Mouse (Mus musculus) C2C12 (cell line): ENCODE data around the gene Msi2.

Experiments
- CEBPB ChIP-seq: IDR thresholded peaks from one replicate; pipeline ENCODE4 v1.6.1; 2011; ENCODE audit warnings: low read depth, mild to moderate bottlenecking, control low read depth, moderate library complexity
- CTCF ChIP-seq: IDR thresholded peaks from one replicate; pipeline ENCODE4 v1.5.1; 2011; ENCODE audit not compliant: control insufficient read depth, insufficient read depth, insufficient read length
- MAX ChIP-seq: IDR thresholded peaks from one replicate; pipeline ENCODE4 v1.6.1; 2011; ENCODE audit warnings: mild to moderate bottlenecking, control low read depth
- MYOG ChIP-seq: IDR thresholded peaks from one replicate; pipeline ENCODE4 v1.6.1; 2011; ENCODE audit not compliant: control insufficient read depth, insufficient read length; ENCODE audit errors: extremely low read depth
- USF1 ChIP-seq: IDR thresholded peaks from one replicate; pipeline ENCODE4 v1.6.1; 2011; ENCODE audit warnings: low read depth, mild to moderate bottlenecking, control low read depth, moderate library complexity

GRCm38 (mm10) chr11:88670925-88671324 is 47.4 kb downstream of the Msi2 start:
- TF ChIP-seq CTCF (no peak), MAX (no peak), USF1 (no peak), MYOG (no peak), CEBPB (no peak)
